Mouse (Mus musculus): ENCODE results near the gene Gm49358. TPM values are rescaled to one million over a fixed set of nuclear protein-coding genes. Genes with fewer than 3 reads are reported as not detected.
A peak's percentile ranks its signal among the peaks of the same experiment; 100 is the strongest.

The Gm49358 gene
- total and polyA plus RNA-seq, 2 experiments from 2014 or later = 4.2 TPM; not detected in 1

DNA sequence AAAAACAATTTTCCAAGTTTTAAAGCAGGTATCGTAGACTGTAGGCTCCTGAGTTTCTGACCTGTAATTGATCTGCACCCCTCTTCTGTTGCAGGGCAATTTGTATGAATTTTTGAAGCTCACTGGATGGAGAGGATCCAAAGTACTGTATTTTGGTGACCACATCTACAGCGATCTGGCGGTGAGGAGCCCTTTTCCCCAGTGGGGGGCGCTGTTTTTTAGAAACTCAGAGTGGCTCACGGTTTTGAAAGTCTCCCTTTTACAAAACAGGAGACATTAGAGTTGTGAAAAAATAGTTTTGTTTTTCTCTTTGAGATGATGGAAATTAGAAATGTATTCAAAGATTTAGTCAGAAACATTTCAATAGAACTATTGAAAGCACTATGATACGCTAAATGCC, 60.3 kb downstream of the Gm49358 start:
- Histone ChIP-seq H3K4me1 (ENCODE audit: insufficient read depth, low read length) (peaks cover 6% of the 10 kb centered on the region; the same call in 1 of the 2 replicates), H3K4me3 (ENCODE audit: low read length) (no peak overlapping the region), H3K27me3 (ENCODE audit: insufficient read depth, low read length) (no peaks in the 10 kb centered on the region), H3K9me3 (ENCODE audit: low read length) (no peaks in the 10 kb centered on the region), H3K27ac (no peak overlapping the region), H3K36me3 (ENCODE audit: insufficient read depth, low read length) (peaks cover 22% of the 10 kb centered on the region; the same call in 1 of the 2 replicates), H3K9ac (replicated peaks; ENCODE audit: low read length) (no peak overlapping the region), H3K4me2 (ENCODE audit: low read depth, low read length) (no peak overlapping the region)
- ATAC-seq (no peak), DNase-seq (ENCODE audit: low spot score) (no peak)
- WGBS = 78% methylated on average over 6 of the region's 6 CpGs
- 0 out of 2 replicates have a peak, but pooled peaks have one; percentile 32 for TF ChIP-seq CTCF (IDR thresholded peaks at IDR 0.05; ENCODE audit: low read depth)

- no peak overlapping the region for H3K9ac ChIP-seq (replicated peaks; ENCODE audit: low read length)
- H3K4me1 ChIP-seq (ENCODE audit: insufficient read depth, low read length) = no peaks in the 10 kb centered on the region
- H3K4me2 ChIP-seq (ENCODE audit: low read depth, low read length) = no peak overlapping the region
- no peak overlapping the region for H3K27ac ChIP-seq
- peaks cover 22% of the 10 kb centered on the region; the same call in 1 of the 2 replicates for H3K36me3 ChIP-seq (ENCODE audit: insufficient read depth, low read length)
- no peaks in the 10 kb centered on the region for H3K9me3 ChIP-seq (ENCODE audit: low read length)
- no peak for ATAC-seq
- no peak for TF ChIP-seq CTCF (IDR thresholded peaks at IDR 0.05; ENCODE audit: low read depth)
- DNase-seq (ENCODE audit: low spot score) = no peak
- no peak overlapping the region for H3K4me3 ChIP-seq (ENCODE audit: low read length)
- H3K27me3 ChIP-seq (ENCODE audit: insufficient read depth, low read length) = no peaks in the 10 kb centered on the region
- WGBS = 77% methylated on average over 14 of the region's 14 CpGs
Observed at GRCm38 (mm10) chr10:86824871-86825270, 61.1 kb downstream of the Gm49358 start.

DNA sequence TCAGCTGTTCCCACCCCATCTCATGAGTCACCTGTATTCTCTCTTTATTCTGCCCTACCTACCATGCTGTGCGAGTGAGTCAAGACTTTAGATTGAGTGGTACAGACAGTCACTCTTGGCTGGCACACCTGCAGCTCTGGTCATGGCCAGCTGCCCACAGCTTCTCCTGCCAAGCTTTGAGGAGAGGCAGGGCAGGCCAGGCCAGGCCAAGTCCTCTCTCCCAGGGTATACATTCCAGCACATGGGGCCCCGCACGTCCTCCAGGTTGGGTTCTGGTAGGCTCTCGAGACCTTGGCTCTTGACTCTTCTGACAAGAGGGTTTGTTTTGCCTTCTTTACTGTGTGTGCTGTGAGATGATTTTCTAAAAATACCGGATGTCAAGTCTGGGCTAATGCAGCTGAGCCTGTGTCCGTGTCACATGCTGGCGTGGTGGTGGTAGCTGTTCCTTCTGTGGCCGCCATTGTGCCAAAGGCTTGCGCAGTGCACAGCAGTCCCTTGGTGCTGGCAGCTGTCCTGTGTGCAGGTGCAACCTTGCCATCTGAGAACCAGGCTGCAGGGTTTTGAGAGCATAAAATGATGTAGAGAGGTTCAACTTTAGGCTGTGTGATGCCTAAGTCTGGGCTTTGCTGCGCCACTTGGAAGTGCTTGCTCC, 62.2 kb downstream of the Gm49358 start:
- peaks cover 22% of the 10 kb centered on the region; the same call in 1 of the 2 replicates for H3K36me3 ChIP-seq (ENCODE audit: insufficient read depth, low read length)
- no peak for TF ChIP-seq CTCF (IDR thresholded peaks at IDR 0.05; ENCODE audit: low read depth)
- no peaks in the 10 kb centered on the region for H3K9me3 ChIP-seq (ENCODE audit: low read length)
- no peak overlapping the region for H3K27ac ChIP-seq
- no peaks in the 10 kb centered on the region for H3K4me1 ChIP-seq (ENCODE audit: insufficient read depth, low read length)
- WGBS = 75% methylated on average over 10 of the region's 10 CpGs
- no peak overlapping the region for H3K4me2 ChIP-seq (ENCODE audit: low read depth, low read length)
- H3K27me3 ChIP-seq (ENCODE audit: insufficient read depth, low read length) = no peaks in the 10 kb centered on the region
- no peak overlapping the region for H3K9ac ChIP-seq (replicated peaks; ENCODE audit: low read length)
- H3K4me3 ChIP-seq (ENCODE audit: low read length) = no peak overlapping the region
- ATAC-seq (0 out of 2 replicates have a peak, but pooled peaks have one; percentile 24), DNase-seq (ENCODE audit: low spot score) (no peak)

- peaks cover 19% of the 10 kb centered on the region; the same call in 1 of the 2 replicates for H3K36me3 ChIP-seq (ENCODE audit: insufficient read depth, low read length)
- no peak overlapping the region for H3K4me3 ChIP-seq (ENCODE audit: low read length)
- no peak for TF ChIP-seq CTCF (IDR thresholded peaks at IDR 0.05; ENCODE audit: low read depth)
- H3K27me3 ChIP-seq (ENCODE audit: insufficient read depth, low read length) = no peaks in the 10 kb centered on the region
- no peak overlapping the region for H3K27ac ChIP-seq
- DNase-seq (ENCODE audit: low spot score) = no peak
- no peak for ATAC-seq
- H3K9me3 ChIP-seq (ENCODE audit: low read length) = no peaks in the 10 kb centered on the region
- H3K4me1 ChIP-seq (ENCODE audit: insufficient read depth, low read length) = no peaks in the 10 kb centered on the region
- no peak overlapping the region for H3K4me2 ChIP-seq (ENCODE audit: low read depth, low read length)
- 84% methylated on average over 3 of the region's 3 CpGs for WGBS
- H3K9ac ChIP-seq (replicated peaks; ENCODE audit: low read length) = no peak overlapping the region
Observed at GRCm38 (mm10) chr10:86826929-86827328, 63.2 kb downstream of the Gm49358 start.

GRCm38 (mm10) chr10:86828221-86829135, 64.7 kb downstream of the Gm49358 start:
- TF ChIP-seq CTCF (IDR thresholded peaks at IDR 0.05; ENCODE audit: low read depth) = no peak
- H3K9ac ChIP-seq (replicated peaks; ENCODE audit: low read length) = no peak overlapping the region
- H3K9me3 ChIP-seq (ENCODE audit: low read length) = no peaks in the 10 kb centered on the region
- no peak for DNase-seq (ENCODE audit: low spot score)
- no peak for ATAC-seq
- H3K4me1 ChIP-seq (ENCODE audit: insufficient read depth, low read length) = no peaks in the 10 kb centered on the region
- no peak overlapping the region for H3K4me3 ChIP-seq (ENCODE audit: low read length)
- no peaks in the 10 kb centered on the region for H3K27me3 ChIP-seq (ENCODE audit: insufficient read depth, low read length)
- H3K27ac ChIP-seq = no peak overlapping the region
- no peak overlapping the region for H3K4me2 ChIP-seq (ENCODE audit: low read depth, low read length)
- H3K36me3 ChIP-seq (ENCODE audit: insufficient read depth, low read length) = peaks cover 21% of the 10 kb centered on the region; the same call in 1 of the 2 replicates
- 77% methylated on average over 15 of the region's 15 CpGs for WGBS

DNA sequence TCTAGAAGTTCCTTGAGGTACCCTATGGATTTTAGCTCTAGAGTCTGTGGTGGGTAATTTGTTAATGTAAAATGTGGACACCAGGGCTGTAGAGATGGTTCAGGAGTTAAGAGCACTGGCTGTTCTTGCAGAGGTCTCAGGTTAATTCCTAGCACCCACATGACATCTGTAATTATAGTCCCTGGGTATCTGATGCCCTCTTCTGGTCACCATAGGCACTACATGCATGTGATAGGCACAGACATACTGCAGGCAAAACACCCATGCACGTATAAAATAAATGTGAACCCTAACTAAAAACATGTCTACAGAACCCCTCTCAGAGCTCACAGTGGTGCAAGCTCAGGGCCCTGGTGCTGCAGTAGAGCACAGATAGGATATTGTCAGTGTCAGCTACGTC, 65.7 kb downstream of the Gm49358 start:
- peak; percentile 33 for TF ChIP-seq CTCF (IDR thresholded peaks at IDR 0.05; ENCODE audit: low read depth)
- H3K4me2 ChIP-seq (ENCODE audit: low read depth, low read length) = no peak overlapping the region
- H3K9me3 ChIP-seq (ENCODE audit: low read length) = no peaks in the 10 kb centered on the region
- WGBS = 93% methylated on average over 2 of the region's 2 CpGs
- H3K4me1 ChIP-seq (ENCODE audit: insufficient read depth, low read length) = no peaks in the 10 kb centered on the region
- ATAC-seq (no peak), DNase-seq (ENCODE audit: low spot score) (no peak)
- H3K36me3 ChIP-seq (ENCODE audit: insufficient read depth, low read length) = peaks cover 18% of the 10 kb centered on the region; the same call in 1 of the 2 replicates
- no peak overlapping the region for H3K9ac ChIP-seq (replicated peaks; ENCODE audit: low read length)
- no peaks in the 10 kb centered on the region for H3K27me3 ChIP-seq (ENCODE audit: insufficient read depth, low read length)
- no peak overlapping the region for H3K27ac ChIP-seq
- no peak overlapping the region for H3K4me3 ChIP-seq (ENCODE audit: low read length)

All from hindbrain, postnatal 0 days (tissue).